Mouse (Mus musculus) small intestine, adult 10 weeks (tissue): ENCODE measurements around the gene Sec22b. TPM values are rescaled to one million over a fixed set of nuclear protein-coding genes. Genes with fewer than 3 reads are reported as not detected.

ENCODE experiments used
- polyA plus RNA-seq: library from polyadenylated mRNA; stranded (reverse); fragments of 350-450 nt; fragmentation: Illumina TruSeq; extraction: RNeasy Lipid Tissue Mini Kit (QIAGEN cat#74804); gene quantifications from one replicate; pipeline ENCODE4 v1.2.3, GENCODE M21; 2014; ENCODE audit warnings: low replicate concordance

The Sec22b gene
- polyA plus RNA-seq = 103 TPM

GRCm38 (mm10) chr3:97900516-97901490 is at the start of gene Sec22b:
Gene Sec22b, plus strand, starts transcription at chr3:97901190.

GRCm38 (mm10) chr3:97888168-97888901 is 12.7 kb upstream of the Sec22b start, which contains the start of gene Pde4dip:
Gene Pde4dip, minus strand, starts transcription at chr3:97888707.

Other genes starting within 250 kb of the Sec22b start
- 12.4 TPM for gene Prkab2, start 243.0 kb upstream of the Sec22b start, polyA plus RNA-seq
- gene Gm17651, start 226.5 kb upstream of the Sec22b start, polyA plus RNA-seq = not detected
- gene Pde4dip, start 12.5 kb upstream of the Sec22b start, polyA plus RNA-seq = 58.1 TPM
- gene Notch2, start 112.3 kb downstream of the Sec22b start, polyA plus RNA-seq = 2.5 TPM